Mouse (Mus musculus): ENCODE measurements at regions not wholly inside any gene's neighbourhood (a gene's known extent, or its start where the extent isn't known, plus 50 kb on each side); places are given as distances from the start of the nearest gene placed in this dataset.

DNA sequence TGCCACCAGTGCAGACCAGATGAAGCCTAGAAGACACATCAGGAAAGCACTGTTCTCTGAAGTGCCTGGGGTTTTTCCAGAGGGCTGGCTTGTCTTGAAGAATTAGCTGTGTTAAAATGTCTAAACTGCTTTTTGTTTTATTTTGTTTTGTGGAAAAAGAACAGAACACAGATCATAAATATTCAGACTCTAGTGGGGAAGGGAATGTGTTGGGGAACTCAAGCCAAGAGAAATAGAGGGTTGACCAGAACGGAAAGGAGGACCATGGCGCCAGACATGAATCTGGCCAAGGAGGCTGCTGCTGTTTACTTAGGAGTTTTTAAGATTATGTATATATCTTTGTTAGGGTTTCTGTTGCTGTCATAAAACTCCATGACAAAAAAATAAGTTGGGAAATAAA lies 105.3 kb upstream of the Ppp1r26 start:
- no peak for TF ChIP-seq CTCF (IDR thresholded peaks at IDR 0.05; ENCODE audit: borderline replicate concordance, insufficient read depth, low read depth, low read length)
- no peak for TF ChIP-seq POLR2A (IDR thresholded peaks at IDR 0.05; ENCODE audit: borderline replicate concordance, insufficient read depth, low read length)

Data from cerebellum, adult 2 months (tissue).